Mouse (Mus musculus) heart, adult 2 months (tissue): Measurements from ENCODE around the gene Nub1. TPM values are rescaled to one million over a fixed set of nuclear protein-coding genes. Genes with fewer than 3 reads are reported as not detected.

ENCODE experiments used
- DNase-seq, 2 experiments: peaks; one replicate each; pipeline ENCODE4 v3.0.0; 2021
- H3K27ac ChIP-seq: fragments of 200-600 bp; 2 replicates; pipeline ENCODE4 v1.8.1; 2022
- H3K27me3 ChIP-seq: fragments of 200-500 bp; 2 replicates; pipeline ENCODE4 v1.6.1; 2012; ENCODE audit warnings: mild to moderate bottlenecking, low read length, inconsistent platforms, mixed read lengths; ENCODE audit not compliant: control insufficient read depth, insufficient read depth
- H3K36me3 ChIP-seq: fragments of 200-500 bp; 2 replicates; pipeline ENCODE4 v1.6.1; 2012; ENCODE audit warnings: low read length, inconsistent platforms; ENCODE audit not compliant: control insufficient read depth, insufficient read depth
- H3K4me1 ChIP-seq: fragments of 200-500 bp; 2 replicates; pipeline ENCODE4 v1.6.1; 2011; ENCODE audit warnings: low read length; ENCODE audit not compliant: control insufficient read depth, insufficient read depth
- H3K4me3 ChIP-seq: fragments of 200-600 bp; 2 replicates; pipeline ENCODE4 v1.8.1; 2022
- H3K79me2 ChIP-seq: fragments of 200-500 bp; replicated peaks from 2 replicates; pipeline ENCODE4 v1.6.1; 2012; ENCODE audit warnings: mild to moderate bottlenecking, inconsistent platforms, low read length, moderate library complexity, mixed read lengths; ENCODE audit not compliant: control insufficient read depth, insufficient read depth
- H3K9ac ChIP-seq: fragments of 200-500 bp; 2 replicates; pipeline ENCODE4 v1.6.1; 2012; ENCODE audit warnings: low read depth, mild to moderate bottlenecking, control low read depth, inconsistent platforms, low read length, mixed read lengths
- CTCF ChIP-seq: fragments of 200-600 bp; IDR thresholded peaks from 2 replicates; pipeline ENCODE4 v1.8.1; 2022; ENCODE audit warnings: antibody characterized with exemption, mild to moderate bottlenecking, moderate library complexity
- EP300 ChIP-seq: fragments of 200-500 bp; IDR thresholded peaks from 2 replicates; pipeline ENCODE4 v1.6.1; 2011; ENCODE audit warnings: low read depth, low read length, control low read depth; ENCODE audit not compliant: insufficient read depth
- POLR2A ChIP-seq: fragments of 200-500 bp; IDR thresholded peaks from 2 replicates; pipeline ENCODE4 v1.6.1; 2011; ENCODE audit warnings: mild to moderate bottlenecking, low read depth, low read length, control low read depth; ENCODE audit not compliant: insufficient read depth
- WGBS: fragments of 180-500 bp; shearing (Covaris S2); methylation state at CpG from one replicate; pipeline ENCODE4 v1.1.7; 2018; 5-methylcytosine and 5-hydroxymethylcytosine counted together
- intact Hi-C: fragments of 180-260 bp; cut with DNase I; formaldehyde crosslinking; loops from one replicate; pipeline ENCODE4 v1.15.1; 2025
- polyA plus RNA-seq: library from polyadenylated mRNA; depleted of rRNA; stranded (reverse); fragments of >200 nt; gene quantifications from 2 replicates; pipeline ENCODE4 v1.2.3, GENCODE M21; 2012
- total RNA-seq, 2 experiments: library from RNA; stranded (reverse); gene quantifications; 2 replicates each; pipeline ENCODE4 v1.2.3; 2021

The Nub1 gene
- total and polyA plus RNA-seq, 3 experiments: 26.3 to 39.9 (median 32.2) TPM

DNA sequence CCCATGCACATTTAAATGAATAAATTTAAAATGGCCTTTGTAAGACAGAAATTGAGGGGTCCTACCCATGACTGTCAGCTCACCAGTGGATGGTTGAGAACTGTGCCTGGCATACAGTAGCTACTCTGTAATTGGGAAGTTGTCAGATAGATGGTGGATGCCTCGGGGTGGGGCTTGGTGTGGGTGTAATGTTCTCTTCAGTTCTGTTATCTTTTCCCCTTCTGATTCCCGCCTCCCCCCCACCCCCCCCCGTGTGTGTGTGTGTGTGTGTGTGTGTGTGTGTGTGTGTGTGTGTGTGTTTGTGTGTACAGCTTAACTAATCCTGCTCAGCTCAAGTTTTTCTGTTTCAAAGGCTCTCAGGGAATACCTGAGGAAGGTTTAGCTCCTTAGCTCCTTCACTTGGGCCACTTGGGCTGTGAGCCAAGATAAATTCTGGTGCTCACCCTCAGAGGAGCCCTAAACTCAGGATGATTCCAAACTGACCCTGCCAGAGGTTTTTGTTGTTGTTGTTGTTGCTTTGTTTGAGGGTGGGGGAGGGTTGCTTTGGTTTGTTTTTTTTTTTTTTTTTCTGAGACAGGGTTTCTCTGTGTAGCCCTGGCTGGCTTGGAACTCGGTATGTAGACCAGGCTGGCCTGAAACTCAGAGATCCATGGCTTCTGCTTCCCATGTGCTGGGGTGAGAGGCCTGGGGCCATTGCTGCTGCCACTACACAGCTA lies 25.5 kb upstream of the Nub1 start:
- Histone ChIP-seq H3K4me3 (no peak overlapping the region), H3K27me3 (no peaks in the 10 kb centered on the region), H3K27ac (no peak overlapping the region), H3K79me2 (no peaks in the 10 kb centered on the region), H3K36me3 (no peaks in the 10 kb centered on the region), H3K9ac (no peak overlapping the region), H3K4me1 (no peaks in the 10 kb centered on the region)
- no peak for DNase-seq
- TF ChIP-seq CTCF: no peak
- TF ChIP-seq EP300: no peak
- TF ChIP-seq POLR2A: no peak
- WGBS: 67% methylated on average over 3 of the region's 4 CpGs
- intact Hi-C loops: no loop called here

DNA sequence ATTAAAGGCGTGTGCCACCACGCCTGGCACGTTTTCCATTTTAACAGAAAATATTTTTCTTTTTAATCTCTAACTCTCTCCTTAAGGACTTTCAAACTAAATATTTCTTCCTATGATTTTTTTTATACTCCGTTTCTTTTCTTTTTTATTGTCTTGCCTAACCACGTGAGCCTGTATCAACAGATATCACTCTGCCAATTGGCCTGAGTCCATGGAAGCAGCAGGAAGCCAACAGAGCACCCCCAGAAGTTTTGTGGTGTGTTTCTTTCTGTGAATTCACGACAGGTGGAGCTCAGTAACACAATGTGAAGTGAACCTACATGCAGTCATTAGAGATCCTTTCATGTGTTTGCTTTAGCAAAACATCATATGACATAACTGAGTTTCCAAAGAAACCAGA lies 23.9 kb upstream of the Nub1 start:
- intact Hi-C loops: no loop called here
- H3K9ac ChIP-seq: no peak overlapping the region
- no peak overlapping the region for H3K27ac ChIP-seq
- TF ChIP-seq EP300: no peak
- no peak for TF ChIP-seq POLR2A
- TF ChIP-seq CTCF: no peak
- no peaks in the 10 kb centered on the region for H3K36me3 ChIP-seq
- no peak for DNase-seq
- WGBS: 48% methylated on average over 6 of the region's 6 CpGs
- H3K4me3 ChIP-seq: no peak overlapping the region
- no peaks in the 10 kb centered on the region for H3K79me2 ChIP-seq
- H3K4me1 ChIP-seq: no peaks in the 10 kb centered on the region
- no peaks in the 10 kb centered on the region for H3K27me3 ChIP-seq

DNA sequence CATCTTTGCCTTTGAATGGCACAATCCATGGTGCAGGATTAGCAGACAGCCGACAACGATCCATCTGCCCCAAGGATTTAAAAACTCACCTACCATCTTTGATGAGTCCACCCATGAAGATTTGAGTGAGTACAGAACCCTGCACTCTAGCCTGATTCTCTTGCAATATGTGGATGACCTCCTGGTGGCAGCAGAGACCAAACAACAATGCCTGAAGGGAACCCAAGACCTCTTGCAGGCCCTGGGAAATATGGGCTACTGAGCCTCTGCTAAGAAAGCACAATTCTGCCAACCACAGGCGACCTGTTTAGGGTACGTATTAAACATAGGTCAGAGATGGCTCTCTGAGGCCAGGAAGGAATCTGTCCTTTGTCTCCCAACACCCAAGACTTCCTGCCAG lies 11.1 kb upstream of the Nub1 start:
- 14% methylated on average over 4 of the region's 4 CpGs for WGBS

GRCm38 (mm10) chr5:24681436-24681835 lies 3.9 kb upstream of the Nub1 start:
- Histone ChIP-seq H3K79me2 (0 out of 2 replicates have a peak, but pooled peaks cover 2% of the 10 kb centered on the region), H3K27ac (no peak overlapping the region), H3K27me3 (no peaks in the 10 kb centered on the region), H3K4me3 (no peak overlapping the region), H3K36me3 (no peaks in the 10 kb centered on the region), H3K4me1 (no peaks in the 10 kb centered on the region), H3K9ac (no peak overlapping the region)
- WGBS: 30% methylated on average over 1 of the region's 1 CpGs
- no peak for DNase-seq
- TF ChIP-seq POLR2A (no peak), CTCF (no peak), EP300 (no peak)
- intact Hi-C loops: loop anchor here (10.0 kb wide), 1 partner anchor 423 kb away; the partner anchor contains the start of gene Prkag2

More for the DNA sequence above, 11.1 kb upstream of the Nub1 start:
- H3K27ac ChIP-seq: no peak overlapping the region
- no peaks in the 10 kb centered on the region for H3K27me3 ChIP-seq
- intact Hi-C loops: loop anchor here (1.0 to 2.0 kb wide), 2 partner anchors 106 to 337 kb away; no protein-coding TSS in a partner anchor
- DNase-seq: peak; percentile 77 to 88
- no peak overlapping the region for H3K4me3 ChIP-seq
- H3K79me2 ChIP-seq: no peaks in the 10 kb centered on the region
- TF ChIP-seq POLR2A: no peak
- TF ChIP-seq EP300: peak; percentile 93
- peak; percentile 90 for TF ChIP-seq CTCF
- H3K4me1 ChIP-seq: no peaks in the 10 kb centered on the region
- H3K9ac ChIP-seq: no peak overlapping the region
- no peaks in the 10 kb centered on the region for H3K36me3 ChIP-seq

GRCm38 (mm10) chr5:24684578-24685365 lies 560 bp upstream of the Nub1 start:
- H3K79me2 ChIP-seq: peaks cover 5% of the 10 kb centered on the region
- TF ChIP-seq CTCF: no peak
- TF ChIP-seq POLR2A: no peak
- TF ChIP-seq EP300: no peak
- H3K4me3 ChIP-seq: peak overlapping the region; percentile 60
- peaks cover 4% of the 10 kb centered on the region; the same call in 1 of the 2 replicates for H3K36me3 ChIP-seq
- H3K27me3 ChIP-seq: no peaks in the 10 kb centered on the region
- intact Hi-C loops: loop anchor here (1.0 to 10.0 kb wide), 4 partner anchors 66 to 420 kb away; partner anchors contain the start of genes Prkag2 and Rheb
- peak overlapping the region; percentile 61 for H3K9ac ChIP-seq
- 12% methylated on average over 16 of the region's 16 CpGs for WGBS
- DNase-seq: peak in 1 of 2 experiments; percentile 46
- peaks cover 5% of the 10 kb centered on the region; the same call in 1 of the 2 replicates for H3K4me1 ChIP-seq
- H3K27ac ChIP-seq: peak overlapping the region; percentile 83
